Mouse (Mus musculus) embryonic facial prominence, embryonic 11.5 days (tissue): ENCODE data around the gene Duxbl1. TPM values are rescaled to one million over a fixed set of nuclear protein-coding genes. Genes with fewer than 3 reads are reported as not detected.
A peak's percentile ranks its signal among the peaks of the same experiment; 100 is the strongest.
"Not testable (repeated sequence)": the region's sequence is repeated elsewhere in the genome, so short reads cannot be mapped to it uniquely, and the experiment has no call there.

ENCODE experiments used
- ATAC-seq: fragments of 200-750 bp; cut with Nextera tagmentation; replicated peaks from 2 replicates; pipeline ENCODE4 v1.8.0; 2017; ENCODE audit warnings: low read depth; ENCODE audit not compliant: insufficient number of reproducible peaks, low FRiP score, low TSS enrichment
- DNase-seq: peaks from one replicate; pipeline ENCODE4 v3.0.0-alpha.2; 2015; ENCODE audit warnings: low spot score
- H3K27ac ChIP-seq: fragments of 300-500 bp; sonication (generic); replicated peaks from 2 replicates; pipeline ENCODE4 v1.5.1; 2014; ENCODE audit warnings: mild to moderate bottlenecking, low read depth, low read length, control low read depth
- H3K27me3 ChIP-seq: fragments of 300-500 bp; sonication (generic); 2 replicates; pipeline ENCODE4 v1.6.1; 2014; ENCODE audit warnings: mild to moderate bottlenecking, low read length, moderate library complexity, mixed read lengths; ENCODE audit not compliant: control insufficient read depth, insufficient read depth
- H3K36me3 ChIP-seq: fragments of 300-500 bp; sonication (generic); replicated peaks from 2 replicates; pipeline ENCODE4 v1.6.1; 2014; ENCODE audit warnings: low read depth, mild to moderate bottlenecking, low read length, moderate library complexity, mixed read lengths; ENCODE audit not compliant: control insufficient read depth, insufficient read depth
- H3K4me1 ChIP-seq: fragments of 300-500 bp; sonication (generic); 2 replicates; pipeline ENCODE4 v1.6.1; 2014; ENCODE audit warnings: low read length, mixed read lengths; ENCODE audit not compliant: control insufficient read depth, insufficient read depth
- H3K4me2 ChIP-seq: fragments of 300-500 bp; sonication (generic); 2 replicates; pipeline ENCODE4 v1.6.1; 2014; ENCODE audit warnings: low read depth, mild to moderate bottlenecking, control low read depth, low read length, moderate library complexity
- H3K4me3 ChIP-seq: fragments of 300-500 bp; sonication (generic); 2 replicates; pipeline ENCODE4 v1.5.1; 2014; ENCODE audit warnings: low read depth, low read length, control low read depth
- H3K9ac ChIP-seq: fragments of 300-500 bp; sonication (generic); replicated peaks from 2 replicates; pipeline ENCODE4 v1.6.1; 2014; ENCODE audit warnings: mild to moderate bottlenecking, control low read depth, low read length
- H3K9me3 ChIP-seq: fragments of 300-500 bp; sonication (generic); replicated peaks from 2 replicates; pipeline ENCODE4 v1.6.1; 2016; ENCODE audit warnings: mild to moderate bottlenecking, low read length, inconsistent platforms, mixed read lengths; ENCODE audit not compliant: control insufficient read depth
- WGBS: fragments of 180-500 bp; shearing (Covaris S2); extraction: QIAGEN DNeasy Blood & Tissue Kit; methylation state at CpG from one replicate; pipeline ENCODE4 v1.1.7; 2014; 5-methylcytosine and 5-hydroxymethylcytosine counted together
- polyA plus RNA-seq: library from polyadenylated mRNA; unstranded; fragments of >200 nt; fragmentation: Nextera tagmentation; extraction: Ambion mirVana; gene quantifications from 2 replicates; pipeline ENCODE4 v1.2.1, GENCODE M21; 2014

The Duxbl1 gene
- polyA plus RNA-seq = 2.3 and 3.1 TPM in 2 replicates

DNA sequence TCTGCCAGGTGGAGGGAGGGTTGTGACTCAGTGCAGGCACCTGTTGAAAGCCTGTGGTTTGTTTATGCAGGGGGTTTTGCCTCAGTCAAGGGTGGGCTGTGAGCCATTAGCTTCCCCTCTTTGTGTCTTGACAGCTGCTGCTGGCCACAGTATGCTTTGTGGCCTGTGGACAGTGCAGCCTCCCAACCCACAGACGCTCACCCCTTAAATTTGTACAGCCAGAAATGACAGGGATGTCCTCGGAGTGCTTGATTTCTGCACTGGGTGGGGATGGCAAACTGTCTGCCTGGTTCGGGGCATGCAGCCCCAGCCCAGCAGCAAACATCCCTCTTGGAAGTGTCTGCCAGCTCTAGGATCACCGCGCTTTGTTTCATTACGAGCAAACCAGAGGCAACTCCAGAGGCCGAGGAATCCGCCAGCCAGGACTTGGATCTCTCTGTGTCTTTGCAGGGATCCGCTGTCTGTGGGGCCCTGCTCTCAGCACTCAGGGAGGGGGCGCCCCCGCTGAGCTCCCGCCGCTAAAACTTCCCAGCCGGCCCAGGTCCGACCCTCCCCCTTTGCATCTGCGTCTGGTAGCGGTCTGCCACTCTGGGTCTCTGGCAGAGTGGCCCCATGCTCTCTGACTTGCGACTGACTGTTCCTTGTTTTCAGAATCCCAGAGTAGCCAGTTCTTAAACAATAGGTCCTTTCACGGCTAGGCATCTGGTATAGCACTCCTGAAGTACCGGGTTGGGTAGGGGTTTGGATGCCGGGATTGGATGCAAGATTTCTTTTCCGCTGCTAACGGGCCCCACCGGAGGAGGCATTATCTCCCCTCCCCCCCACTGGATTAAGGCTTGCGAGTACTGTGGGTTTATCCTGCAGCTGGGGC lies at the start of gene Duxbl1:
Gene Duxbl1, plus strand, starts transcription at position 207 of the 871 bp plus-strand sequence.
- H3K4me1 ChIP-seq, H3K4me3 ChIP-seq, DNase-seq, H3K9ac ChIP-seq, H3K27me3 ChIP-seq, H3K9me3 ChIP-seq, H3K36me3 ChIP-seq: not testable (repeated sequence)
- Histone ChIP-seq H3K4me2 (peak within 1 kb of the TSS; percentile 19; the same call in 1 of the 2 replicates), H3K27ac (peak within 1 kb of the TSS; percentile 65; the same call in 1 of the 2 replicates)
- peak; percentile 85 for ATAC-seq
- no CpG with 5 or more reads among the region's 25 CpGs for WGBS

GRCm38 (mm10) chr14:25936867-25937630 lies 41.3 kb upstream of the Duxbl1 start:
- not testable (repeated sequence) for H3K4me2 ChIP-seq, ATAC-seq, H3K9ac ChIP-seq, H3K9me3 ChIP-seq, H3K36me3 ChIP-seq, H3K27me3 ChIP-seq, H3K4me1 ChIP-seq, H3K27ac ChIP-seq, DNase-seq, H3K4me3 ChIP-seq
- no CpG with 5 or more reads among the region's 5 CpGs for WGBS

DNA sequence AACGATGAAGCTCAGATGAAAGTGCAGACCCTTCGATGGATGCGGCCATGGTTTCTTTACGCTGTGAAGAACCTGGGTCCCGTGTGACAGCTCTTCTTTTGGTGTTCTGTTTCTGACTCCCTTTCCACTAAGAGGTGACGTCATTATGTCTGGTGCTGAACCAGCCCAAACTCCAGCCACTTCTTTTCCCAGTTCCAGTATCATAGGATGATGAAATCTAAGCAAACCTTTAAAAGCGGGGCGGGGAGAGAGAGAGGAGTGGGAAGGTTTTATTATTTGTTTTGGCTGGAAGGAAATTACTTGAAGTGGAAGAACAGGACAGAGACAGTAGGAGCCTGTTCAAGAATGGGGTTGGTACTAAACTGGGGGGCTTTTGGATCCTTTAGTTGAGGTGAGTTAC lies 40.4 kb upstream of the Duxbl1 start, which contains the start of gene Cphx1:
Gene Cphx1, plus strand, starts transcription at position 301 of the 400 bp plus-strand sequence.
- H3K4me3 ChIP-seq, ATAC-seq, H3K9me3 ChIP-seq, H3K4me2 ChIP-seq, H3K4me1 ChIP-seq, H3K36me3 ChIP-seq, H3K27me3 ChIP-seq, DNase-seq, H3K9ac ChIP-seq, H3K27ac ChIP-seq: not testable (repeated sequence)
- WGBS = no CpG with 5 or more reads among the region's 8 CpGs

- H3K36me3 ChIP-seq, H3K4me3 ChIP-seq, ATAC-seq, H3K9ac ChIP-seq, H3K9me3 ChIP-seq, H3K27ac ChIP-seq, H3K4me1 ChIP-seq, H3K4me2 ChIP-seq, H3K27me3 ChIP-seq, DNase-seq: not testable (repeated sequence)
- WGBS = no CpG with 5 or more reads among the region's 3 CpGs
Measured at GRCm38 (mm10) chr14:25957861-25958260, 20.5 kb upstream of the Duxbl1 start.

- not testable (repeated sequence) for H3K9ac ChIP-seq, H3K4me3 ChIP-seq
Measured at GRCm38 (mm10) chr14:25979242-25979941, 1.0 kb downstream of the Duxbl1 start.

GRCm38 (mm10) chr14:25981880-25982279 lies 3.5 kb downstream of the Duxbl1 start:
- H3K9me3 ChIP-seq, H3K4me3 ChIP-seq, H3K4me1 ChIP-seq, H3K36me3 ChIP-seq, H3K27me3 ChIP-seq, H3K9ac ChIP-seq, DNase-seq, H3K27ac ChIP-seq, ATAC-seq, H3K4me2 ChIP-seq: not testable (repeated sequence)
- 52% methylated on average over 4 of the region's 9 CpGs for WGBS

More at GRCm38 (mm10) chr14:25979242-25979941, 1.0 kb downstream of the Duxbl1 start:
- WGBS = under 1% methylated on average over 6 of the region's 13 CpGs
- not testable (repeated sequence) for H3K27me3 ChIP-seq, H3K36me3 ChIP-seq, ATAC-seq, H3K9me3 ChIP-seq, H3K4me1 ChIP-seq
- Histone ChIP-seq H3K4me2 (peak overlapping the region; percentile 19; the same call in 1 of the 2 replicates), H3K27ac (peak overlapping the region; percentile 65; the same call in 1 of the 2 replicates)
- DNase-seq = peak; percentile 2

DNA sequence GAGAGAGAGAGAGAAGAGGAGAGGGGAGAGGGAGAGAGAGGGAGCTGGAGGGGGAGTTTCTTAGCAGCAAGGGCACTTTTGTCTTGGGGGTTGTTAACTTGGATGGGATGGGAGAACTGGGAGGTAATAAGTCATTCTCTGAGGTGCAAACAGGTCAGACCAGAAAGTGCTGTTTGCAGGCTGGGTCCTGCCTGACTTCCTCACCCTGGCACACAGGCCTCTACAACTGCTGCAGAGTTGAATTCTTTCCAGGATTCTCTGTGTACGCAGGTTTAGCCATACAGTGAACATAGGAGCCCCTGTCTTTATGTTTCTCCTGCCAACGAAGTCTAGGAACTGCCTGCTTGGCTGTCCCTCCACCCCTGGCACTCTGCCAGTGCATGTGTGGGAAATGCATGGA lies 29.1 kb downstream of the Duxbl1 start:
- not testable (repeated sequence) for H3K9me3 ChIP-seq, ATAC-seq, H3K4me3 ChIP-seq, H3K27me3 ChIP-seq, H3K4me1 ChIP-seq, H3K9ac ChIP-seq, DNase-seq, H3K27ac ChIP-seq, H3K36me3 ChIP-seq, H3K4me2 ChIP-seq
- no CpG with 5 or more reads among the region's 2 CpGs for WGBS
